Mouse (Mus musculus): ENCODE data around the gene Cdk9.
A peak's percentile ranks its signal among the peaks of the same experiment; 100 is the strongest.

The Cdk9 gene

GRCm38 (mm10) chr2:32705018-32705417 is 7.9 kb downstream of the Cdk9 start:
- DNase-seq, result no peak

- DNase-seq, result no peak
These were observed 8.9 kb downstream of the Cdk9 start, which contains the start of gene Fpgs for GRCm38 (mm10) chr2:32704021-32704421. Gene Fpgs, minus strand, starts transcription at chr2:32704145.

- no peak for DNase-seq
These were observed 9.8 kb downstream of the Cdk9 start for GRCm38 (mm10) chr2:32703046-32703445.

GRCm38 (mm10) chr2:32700966-32701743 is 11.7 kb downstream of the Cdk9 start:
- no peak for DNase-seq

- DNase-seq, result no peak
These were observed 13.2 kb downstream of the Cdk9 start for GRCm38 (mm10) chr2:32699680-32700079.

- no peak for DNase-seq
These were observed 18.2 kb downstream of the Cdk9 start for GRCm38 (mm10) chr2:32694691-32695090.

GRCm38 (mm10) chr2:32693823-32694411 is 19.0 kb downstream of the Cdk9 start:
- peak; percentile 93 to 96 for DNase-seq

- DNase-seq, result no peak
These were observed 19.6 kb downstream of the Cdk9 start for GRCm38 (mm10) chr2:32693282-32693681.

GRCm38 (mm10) chr2:32692496-32692895 is 20.4 kb downstream of the Cdk9 start:
- no peak for DNase-seq

- DNase-seq, result no peak
These were observed 21.8 kb downstream of the Cdk9 start for GRCm38 (mm10) chr2:32691041-32691440.

GRCm38 (mm10) chr2:32689420-32689819 is 23.5 kb downstream of the Cdk9 start:
- DNase-seq, result peak; percentile 91 to 92

GRCm38 (mm10) chr2:32687562-32687961 is 25.3 kb downstream of the Cdk9 start:
- DNase-seq, result no peak

GRCm38 (mm10) chr2:32686640-32687039 is 26.2 kb downstream of the Cdk9 start:
- DNase-seq, result no peak

- DNase-seq, result no peak
These were observed 27.1 kb downstream of the Cdk9 start for GRCm38 (mm10) chr2:32685807-32686206.

- no peak for DNase-seq
These were observed 28.0 kb downstream of the Cdk9 start for GRCm38 (mm10) chr2:32684681-32685428.

- no peak for DNase-seq
These were observed 29.2 kb downstream of the Cdk9 start for GRCm38 (mm10) chr2:32683701-32684100.

- DNase-seq, result no peak
These were observed 30.0 kb downstream of the Cdk9 start for GRCm38 (mm10) chr2:32682721-32683417.

GRCm38 (mm10) chr2:32681754-32682153 is 31.1 kb downstream of the Cdk9 start:
- DNase-seq, result no peak

GRCm38 (mm10) chr2:32680961-32681650 is 31.8 kb downstream of the Cdk9 start:
- no peak for DNase-seq

- DNase-seq, result no peak
These were observed 32.8 kb downstream of the Cdk9 start for GRCm38 (mm10) chr2:32680051-32680451.

- DNase-seq, result no peak
These were observed 35.2 kb downstream of the Cdk9 start for GRCm38 (mm10) chr2:32677683-32678082.

GRCm38 (mm10) chr2:32676821-32677220 is 36.1 kb downstream of the Cdk9 start:
- DNase-seq, result no peak
